Mouse (Mus musculus): ENCODE measurements around the gene Htra2.

Gene Htra2

DNA sequence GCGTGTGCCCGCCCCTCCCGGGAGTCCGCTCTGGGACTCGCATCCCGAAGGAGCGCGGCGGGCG is 15.0 kb upstream of the Htra2 start, which contains the start of gene Tlx2:
TSS of gene Tlx2 (minus strand) at position 47 of the 64 bp plus-strand sequence.
- no peak for ATAC-seq (ENCODE audit: low TSS enrichment)

- no peak for ATAC-seq (ENCODE audit: low TSS enrichment)
Measured at GRCm38 (mm10) chr6:83069488-83070246, 14.6 kb upstream of the Htra2 start.

- ATAC-seq (ENCODE audit: low TSS enrichment): no peak
Measured at GRCm38 (mm10) chr6:83068706-83069487, 13.8 kb upstream of the Htra2 start.

DNA sequence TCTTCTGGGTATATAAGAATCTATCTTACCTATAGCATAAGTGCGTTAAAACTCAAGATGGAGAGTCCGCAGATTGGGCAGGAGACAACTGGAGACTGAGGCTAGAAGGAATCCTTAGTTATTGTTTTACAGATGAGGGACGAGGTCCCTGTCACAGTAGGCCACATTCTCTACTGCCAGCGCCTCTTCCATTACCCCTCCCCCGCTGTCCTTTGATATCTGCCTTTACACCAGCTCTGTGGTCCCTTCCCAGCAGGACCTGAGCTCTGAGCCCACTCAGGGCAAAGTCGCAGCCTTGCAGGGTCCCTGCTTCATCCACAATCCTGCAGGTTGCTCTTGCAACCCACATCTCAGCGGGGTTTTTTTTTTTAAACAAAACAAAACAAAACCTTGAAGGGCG is 13.1 kb upstream of the Htra2 start:
- no peak for ATAC-seq (ENCODE audit: low TSS enrichment)

DNA sequence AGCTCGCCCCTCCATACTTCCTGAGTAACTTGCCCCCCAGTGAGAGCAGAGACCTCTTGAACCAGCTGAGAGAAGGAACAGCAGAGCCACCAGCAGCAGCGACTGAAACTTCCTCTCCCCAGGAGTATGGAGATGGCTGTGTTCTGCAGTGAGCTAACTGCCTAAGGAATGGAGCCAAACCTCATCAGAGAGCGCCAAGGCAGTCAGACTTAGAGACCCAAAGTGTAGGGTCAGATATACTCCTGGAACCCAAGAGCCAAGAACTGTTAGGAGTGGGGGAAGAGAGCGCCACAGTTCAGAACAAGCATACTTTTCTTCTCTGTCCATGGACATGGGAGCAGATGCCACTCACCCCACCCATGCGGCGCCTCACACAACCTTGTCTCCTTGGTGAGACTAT is 11.4 kb upstream of the Htra2 start:
- ATAC-seq (ENCODE audit: low TSS enrichment): no peak

GRCm38 (mm10) chr6:83065995-83066394 is 10.9 kb upstream of the Htra2 start:
- no peak for ATAC-seq (ENCODE audit: low TSS enrichment)

- ATAC-seq (ENCODE audit: low TSS enrichment): no peak
Measured at GRCm38 (mm10) chr6:83058725-83059124, 3.7 kb upstream of the Htra2 start.

DNA sequence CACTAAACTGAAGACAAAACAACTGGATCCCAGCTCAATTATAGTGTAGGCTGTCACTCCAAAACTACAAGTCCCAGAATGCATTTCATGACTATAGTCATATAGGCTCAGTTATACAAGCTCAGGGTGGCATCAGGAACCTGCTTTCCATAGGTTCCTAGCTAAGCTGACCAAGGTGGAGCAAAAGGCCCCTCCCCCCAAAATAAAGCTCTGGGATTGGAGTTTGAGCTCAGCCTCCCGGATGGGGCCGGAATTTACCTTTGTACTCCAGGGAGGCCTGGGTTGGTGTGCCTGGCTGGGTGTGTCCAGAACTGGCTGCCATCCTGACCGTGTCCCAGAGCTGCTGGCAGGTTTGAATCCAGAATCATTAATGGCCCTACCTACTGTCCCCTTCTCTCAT is 2.7 kb upstream of the Htra2 start, which contains the start of gene Dqx1:
TSS of gene Dqx1 (plus strand) at position 55 of the 400 bp plus-strand sequence.
- ATAC-seq (ENCODE audit: low TSS enrichment): peak; percentile 26

DNA sequence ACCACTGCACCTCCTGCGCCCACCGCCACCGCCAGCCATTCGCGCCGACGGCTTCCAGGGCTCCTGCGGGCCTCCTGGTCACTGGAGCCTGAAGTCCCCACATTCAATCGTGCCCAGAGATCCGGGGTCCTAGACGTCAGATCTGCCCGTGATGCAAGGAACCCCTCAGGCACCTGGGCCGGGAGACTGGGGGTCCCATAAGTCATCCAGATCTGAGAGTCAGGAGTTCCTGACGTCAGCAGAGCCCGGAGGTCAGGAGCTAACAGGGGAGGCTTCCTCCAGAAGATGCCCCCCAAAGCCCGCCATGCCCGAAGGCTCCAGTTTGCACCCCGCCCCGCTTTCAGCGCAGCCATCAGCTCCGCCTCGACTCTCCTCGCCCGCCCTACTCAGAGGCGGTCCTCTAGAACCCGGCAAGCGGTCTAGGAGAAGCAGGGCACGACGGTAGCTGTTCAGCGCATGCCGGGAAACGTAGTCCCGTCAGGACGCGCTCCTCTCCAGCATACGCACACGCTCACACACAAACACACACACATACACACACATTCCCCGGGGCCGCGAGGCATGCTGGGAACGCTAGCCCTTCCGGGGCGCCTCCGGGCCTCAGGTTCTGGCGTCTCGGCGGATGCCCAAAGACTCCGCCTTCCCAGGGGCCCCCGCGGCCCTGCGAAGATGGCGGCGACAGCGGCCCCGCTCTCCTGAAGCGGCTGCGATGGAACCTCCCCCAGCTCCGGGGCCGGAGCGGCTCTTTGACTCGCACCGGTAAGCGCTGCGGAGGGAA is 810 bp downstream of the Htra2 start, which contains the start of gene Aup1:
TSS of gene Aup1 (plus strand) at position 448 of the 778 bp plus-strand sequence.
- ATAC-seq (ENCODE audit: low TSS enrichment): peak; percentile 89

GRCm38 (mm10) chr6:83053136-83053960 is 1.7 kb downstream of the Htra2 start:
- ATAC-seq (ENCODE audit: low TSS enrichment): peak; percentile 9; the same call in 1 of the 2 replicates

DNA sequence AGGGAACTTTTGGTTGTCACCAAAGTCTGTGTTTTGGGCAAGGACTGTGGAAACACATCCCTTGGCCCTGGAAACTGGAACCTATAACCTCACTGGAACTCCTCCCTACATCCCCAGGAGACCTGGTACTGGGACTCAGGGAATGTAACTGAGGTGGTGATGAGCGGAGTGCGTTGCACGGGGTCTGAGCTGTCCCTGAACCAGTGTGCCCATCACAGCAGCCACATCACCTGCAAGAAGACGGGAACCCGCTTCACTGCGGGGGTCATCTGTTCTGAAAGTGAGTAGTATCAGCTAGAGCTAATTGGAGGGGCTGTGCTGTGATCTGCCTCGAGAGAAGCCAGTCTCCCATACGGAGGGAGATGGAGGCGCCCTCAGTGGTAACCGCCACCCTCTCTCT is 5.7 kb downstream of the Htra2 start:
- ATAC-seq (ENCODE audit: low TSS enrichment): no peak

DNA sequence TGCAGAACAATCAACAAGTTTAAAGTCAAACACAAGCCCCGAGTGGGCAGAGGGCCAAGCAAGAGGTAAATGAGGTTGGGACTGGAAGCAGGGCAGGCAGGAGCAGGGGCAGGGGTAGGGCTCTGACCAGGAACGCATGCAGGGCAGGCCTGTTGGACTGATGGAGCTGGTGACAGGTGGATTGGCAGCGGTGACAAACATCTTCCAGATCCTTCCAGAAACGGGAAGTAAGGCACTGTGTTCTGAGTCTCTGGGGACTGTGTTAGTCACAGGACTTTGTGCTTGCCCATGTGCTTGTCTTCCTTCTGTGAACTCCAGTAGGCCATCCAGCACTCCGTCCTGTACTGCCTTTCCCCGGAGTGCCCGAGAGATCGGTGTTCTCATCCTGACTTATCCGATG is 10.3 kb downstream of the Htra2 start:
- no peak; the same call in 1 of the 2 replicates for ATAC-seq (ENCODE audit: low TSS enrichment)

DNA sequence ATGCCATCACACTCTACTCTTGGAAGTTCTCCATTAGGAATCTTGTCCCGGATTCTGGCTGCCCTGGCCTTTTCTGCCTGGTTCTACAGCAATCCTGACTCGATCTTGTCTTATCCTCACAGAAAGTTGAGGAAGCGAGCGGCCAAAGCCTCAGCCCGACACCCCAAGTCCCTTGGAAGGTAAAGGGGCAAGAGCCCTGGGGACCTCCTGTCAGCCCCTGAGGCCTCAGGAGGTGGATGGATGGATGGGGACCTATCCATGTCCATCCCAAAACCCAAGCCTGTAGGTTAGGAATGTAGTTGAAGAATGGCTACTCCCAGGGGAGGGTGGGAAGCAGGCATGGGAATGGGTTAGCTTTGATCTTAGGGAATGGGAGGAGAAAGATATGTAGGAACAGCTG is 11.1 kb downstream of the Htra2 start:
- ATAC-seq (ENCODE audit: low TSS enrichment): no peak

DNA sequence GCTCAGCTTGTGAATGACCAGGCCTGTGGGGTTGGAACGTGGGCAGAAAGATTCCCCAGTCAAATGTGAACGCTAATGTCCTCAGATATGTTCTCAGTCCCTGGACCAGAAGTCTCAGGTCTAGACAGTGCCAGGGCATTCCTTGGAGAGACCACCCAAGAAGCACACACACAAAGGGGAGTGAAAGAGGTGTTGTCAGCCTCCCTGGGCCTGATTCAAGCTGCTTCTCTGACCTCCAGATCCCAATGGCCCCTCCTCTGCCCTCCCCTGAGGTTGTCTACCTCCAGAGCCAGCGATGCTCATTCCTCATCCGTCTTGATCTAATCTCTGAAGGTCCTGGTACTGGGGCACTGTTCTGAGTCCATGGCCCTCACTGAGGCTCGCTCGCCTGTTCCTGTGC is 11.5 kb downstream of the Htra2 start:
- ATAC-seq (ENCODE audit: low TSS enrichment): no peak

DNA sequence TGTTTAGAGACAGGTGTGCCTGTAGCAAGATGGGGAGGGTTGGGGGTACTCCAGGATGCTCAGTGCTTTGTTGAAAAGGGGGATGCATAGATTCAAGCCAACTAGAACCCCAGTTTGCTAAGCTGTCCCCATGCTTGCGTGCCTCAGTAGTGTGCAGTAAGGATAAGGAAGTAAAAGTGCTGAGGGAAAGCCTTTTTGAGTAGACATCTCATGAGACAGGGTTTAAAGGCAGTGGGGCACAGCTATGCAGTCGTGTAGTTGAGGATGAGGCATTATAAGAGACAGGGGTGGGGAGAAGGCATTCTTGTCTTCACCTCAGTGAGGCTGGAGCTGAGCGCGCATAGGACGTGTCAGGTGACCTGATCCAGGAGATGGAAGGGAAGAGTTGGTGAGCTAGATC is 14.5 kb downstream of the Htra2 start:
- no peak for ATAC-seq (ENCODE audit: low TSS enrichment)

GRCm38 (mm10) chr6:83038496-83039012 is 16.5 kb downstream of the Htra2 start:
- peak; percentile 87 for ATAC-seq (ENCODE audit: low TSS enrichment)

DNA sequence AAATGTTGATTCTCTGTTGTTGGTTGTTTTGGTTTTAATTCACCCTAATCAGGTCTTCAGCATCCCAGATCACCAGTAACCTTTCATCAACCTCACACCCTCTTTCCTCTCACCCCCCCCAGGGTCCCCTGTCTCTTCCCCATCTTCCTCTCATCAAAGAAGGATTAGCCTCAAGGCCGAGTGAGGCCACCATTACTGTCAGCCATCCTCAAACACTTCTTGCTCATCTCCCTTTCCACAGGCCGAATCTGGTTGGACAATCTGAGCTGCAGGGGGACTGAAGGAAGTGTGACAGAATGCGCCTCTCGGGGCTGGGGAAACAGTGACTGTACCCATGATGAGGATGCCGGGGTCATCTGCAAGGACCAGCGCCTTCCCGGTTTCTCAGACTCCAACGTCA is 17.9 kb downstream of the Htra2 start:
- no peak for ATAC-seq (ENCODE audit: low TSS enrichment)

DNA sequence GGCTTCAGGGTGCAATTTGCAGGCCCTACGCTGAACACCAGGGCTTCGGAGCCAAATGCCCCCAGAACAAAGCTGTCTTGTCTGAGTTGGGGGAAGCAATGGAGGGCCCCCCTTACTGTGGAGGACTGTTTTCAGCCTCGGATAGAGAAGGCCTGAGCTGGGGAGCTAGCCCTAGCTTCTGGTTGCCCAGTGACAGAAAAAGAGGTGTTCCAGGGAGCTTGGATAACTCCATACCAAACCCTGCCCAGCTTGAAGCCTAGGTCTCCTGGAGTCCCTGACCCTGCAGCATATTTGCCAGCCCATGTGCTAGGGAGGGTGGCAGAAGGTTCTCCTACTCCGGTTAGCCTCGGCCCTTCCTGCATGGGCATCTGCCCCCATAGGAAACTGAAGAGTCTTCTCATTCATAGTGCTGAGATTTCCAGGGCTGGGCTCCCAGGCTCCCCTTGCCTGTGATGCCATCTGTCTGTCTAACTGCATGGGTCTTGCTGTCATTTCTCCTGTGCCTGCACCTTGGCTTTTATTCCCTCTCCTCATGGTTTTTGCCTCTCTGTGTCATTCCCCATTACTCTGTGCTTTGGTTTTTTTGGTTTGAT is 20.5 kb downstream of the Htra2 start:
- no peak for ATAC-seq (ENCODE audit: low TSS enrichment)

- ATAC-seq (ENCODE audit: low TSS enrichment): peak; percentile 29; the same call in 1 of the 2 replicates
Measured at GRCm38 (mm10) chr6:83033249-83034185, 21.6 kb downstream of the Htra2 start, which contains the start of the genes Dok1 and Loxl3. TSS of gene Dok1 (minus strand) at chr6:83033471. TSS of gene Loxl3 (plus strand) at chr6:83034173.

GRCm38 (mm10) chr6:83032769-83033191 is 22.3 kb downstream of the Htra2 start:
- ATAC-seq (ENCODE audit: low TSS enrichment): peak; percentile 48

Measured in frontal cortex, adult (tissue).